Mouse (Mus musculus): ENCODE data around the gene Cxcl16. TPM values are rescaled to one million over a fixed set of nuclear protein-coding genes. Genes with fewer than 3 reads are reported as not detected.

The Cxcl16 gene
- total and polyA plus RNA-seq, 3 experiments = not detected

DNA sequence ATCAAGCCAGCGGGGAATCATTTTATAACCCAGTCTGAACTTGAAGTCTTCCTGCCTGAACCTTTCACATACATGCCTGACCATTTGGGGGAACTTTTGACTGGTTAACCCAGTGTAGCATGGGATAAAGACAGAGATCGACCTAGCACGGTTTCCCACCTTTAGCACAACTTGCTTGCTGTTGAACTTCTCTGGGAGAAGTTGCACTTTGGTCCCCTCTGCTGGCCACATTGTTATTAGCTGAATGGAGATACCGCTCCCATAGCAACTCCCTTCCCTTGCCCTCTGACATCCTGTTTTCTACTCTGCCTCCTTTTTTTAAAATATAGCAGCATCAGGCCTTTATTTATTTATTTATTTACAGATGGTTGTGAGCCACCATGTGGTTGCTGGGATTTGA, 46.6 kb upstream of the Cxcl16 start:
- Histone ChIP-seq H3K27me3 (ENCODE audit: control insufficient read depth in 1 of 2, insufficient read depth in 2 of 2, low read length in 2 of 2) (peaks cover 9 to 15% of the 10 kb centered on the region in 2 experiments), H3K79me2 (ENCODE audit: control insufficient read depth, insufficient read depth, low read length, poor library complexity) (no peaks in the 10 kb centered on the region), H3K4me3 (ENCODE audit: control insufficient read depth in 1 of 2, insufficient read depth in 1 of 2, low read depth in 2 of 2, low read length in 2 of 2) (peak overlapping the region; percentile 55 to 65), H3K4me1 (ENCODE audit: control insufficient read depth in 1 of 2, insufficient read depth in 2 of 2, low read length in 2 of 2) (peaks cover 0 to 18% of the 10 kb centered on the region in 2 experiments; a peak in 2 of 4 replicates), H3K9ac (ENCODE audit: control insufficient read depth, low read depth, low read length, poor library complexity, severe bottlenecking) (peak overlapping the region; percentile 50; the same call in 1 of the 2 replicates), H3K9me3 (replicated peaks; ENCODE audit: insufficient read depth, low read length) (no peaks in the 10 kb centered on the region), H3K36me3 (ENCODE audit: control insufficient read depth in 1 of 2, insufficient read depth in 2 of 2, low read length in 2 of 2) (peaks cover 0 to 12% of the 10 kb centered on the region in 2 experiments; a peak in 2 of 4 replicates), H3K27ac (ENCODE audit: control insufficient read depth, low read depth, low read length) (no peak overlapping the region)
- peak; percentile 90 for DNase-seq (ENCODE audit: low read depth, low spot score)
- peak; percentile 80 for TF ChIP-seq SIN3A (IDR thresholded peaks at IDR 0.05; ENCODE audit: low read length)
- peak; percentile 77 for TF ChIP-seq JUND (IDR thresholded peaks at IDR 0.05; ENCODE audit: low read depth, low read length)
- TF ChIP-seq MYC (IDR thresholded peaks at IDR 0.05; ENCODE audit: low read depth, low read length) = 0 out of 2 replicates have a peak, but pooled peaks have one; percentile 41
- TF ChIP-seq HCFC1 (IDR thresholded peaks at IDR 0.05; ENCODE audit: low read depth, low read length) = 0 out of 2 replicates have a peak, but pooled peaks have one; percentile 30
- TF ChIP-seq CHD2 (IDR thresholded peaks at IDR 0.05; ENCODE audit: low read length) = no peak
- TF ChIP-seq GABPA (IDR thresholded peaks at IDR 0.05; ENCODE audit: low read depth, low read length) = no peak
- TF ChIP-seq ZKSCAN1 (IDR thresholded peaks at IDR 0.05; ENCODE audit: low read depth, low read length) = no peak
- no peak for TF ChIP-seq MEF2A (IDR thresholded peaks at IDR 0.05; ENCODE audit: extremely low read depth, insufficient replicate concordance, low read depth, low read length, poor library complexity, severe bottlenecking)
- TF ChIP-seq CHD1 (IDR thresholded peaks at IDR 0.05; ENCODE audit: low read depth, low read length) = no peak
- 0 out of 2 replicates have a peak, but pooled peaks have one; percentile 67 for TF ChIP-seq MAZ (IDR thresholded peaks at IDR 0.05; ENCODE audit: low read depth, low read length)
- no peak for TF ChIP-seq ETS1 (IDR thresholded peaks at IDR 0.05; ENCODE audit: low read depth, low read length)
- TF ChIP-seq USF2 (IDR thresholded peaks at IDR 0.05; ENCODE audit: borderline replicate concordance in 1 of 2, insufficient read depth in 1 of 2, low read depth in 1 of 2, low read length in 2 of 2) = no peak
- no peak for TF ChIP-seq RCOR1 (IDR thresholded peaks at IDR 0.05; ENCODE audit: low read depth, low read length)
- no peak for TF ChIP-seq NRF1 (IDR thresholded peaks at IDR 0.05; ENCODE audit: insufficient read depth, low read depth, low read length, poor library complexity, severe bottlenecking)
- peak; percentile 95 for TF ChIP-seq ZC3H11A (IDR thresholded peaks at IDR 0.05; ENCODE audit: low read depth, low read length)
- no peak for TF ChIP-seq POLR2AphosphoS2 (IDR thresholded peaks at IDR 0.05; ENCODE audit: low read length)
- no peak for TF ChIP-seq MYB (IDR thresholded peaks at IDR 0.05; ENCODE audit: low read depth, low read length)
- no peak for TF ChIP-seq POLR2AphosphoS5 (IDR thresholded peaks at IDR 0.05; ENCODE audit: borderline replicate concordance, low read depth, low read length)
- peak; percentile 67; the same call in 1 of the 2 replicates for TF ChIP-seq MAX (IDR thresholded peaks at IDR 0.05; ENCODE audit: low read length)
- 0 out of 4 replicates have a peak, but pooled peaks of 1 of the 2 experiments have one; percentile 19 for TF ChIP-seq EP300 (IDR thresholded peaks at IDR 0.05; ENCODE audit: low read depth in 1 of 2, low read length in 2 of 2)
- peak; percentile 63 to 94 (median 68) for TF ChIP-seq CTCF (IDR thresholded peaks at IDR 0.05 in 2 of 3, conservative IDR thresholded peaks at IDR 0.05 in 1 of 3; ENCODE audit: control insufficient read depth in 1 of 3, insufficient read depth in 1 of 3, low read depth in 2 of 3, low read length in 3 of 3, poor library complexity in 1 of 3, severe bottlenecking in 1 of 3)
- TF ChIP-seq ZMIZ1 (IDR thresholded peaks at IDR 0.05; ENCODE audit: low read depth, low read length) = no peak
- TF ChIP-seq TCF12 (IDR thresholded peaks at IDR 0.05; ENCODE audit: low read depth, low read length) = no peak
- 0 out of 2 replicates have a peak, but pooled peaks have one; percentile 3 for TF ChIP-seq GATA1 (IDR thresholded peaks at IDR 0.05; ENCODE audit: low read depth, low read length)
- no peak for TF ChIP-seq USF1 (IDR thresholded peaks at IDR 0.05; ENCODE audit: low read depth, low read length)
- TF ChIP-seq MAFK (IDR thresholded peaks at IDR 0.05; ENCODE audit: borderline replicate concordance, low read depth, low read length) = no peak
- TF ChIP-seq ZNF384 (IDR thresholded peaks at IDR 0.05; ENCODE audit: low read depth, low read length) = peak; percentile 66
- TF ChIP-seq NELFE (IDR thresholded peaks at IDR 0.05; ENCODE audit: low read depth, low read length) = no peak
- no peak for TF ChIP-seq UBTF (IDR thresholded peaks at IDR 0.05; ENCODE audit: borderline replicate concordance, insufficient read depth, low read depth, low read length)
- peak; percentile 48; the same call in 1 of the 2 replicates for TF ChIP-seq MXI1 (IDR thresholded peaks at IDR 0.05; ENCODE audit: low read depth, low read length)
- peak; percentile 97 for TF ChIP-seq SMC3 (IDR thresholded peaks at IDR 0.05; ENCODE audit: low read depth, low read length)
- no peak for TF ChIP-seq TAL1 (IDR thresholded peaks at IDR 0.05; ENCODE audit: low read length)
- TF ChIP-seq TBP (IDR thresholded peaks at IDR 0.05; ENCODE audit: low read depth, low read length) = peak; percentile 26; the same call in 1 of the 2 replicates
- no peak for TF ChIP-seq E2F4 (IDR thresholded peaks at IDR 0.05; ENCODE audit: borderline replicate concordance, low read depth, low read length)
- TF ChIP-seq RAD21 (IDR thresholded peaks at IDR 0.05; ENCODE audit: low read depth, low read length) = peak; percentile 89
- no peak for TF ChIP-seq POLR2A (IDR thresholded peaks at IDR 0.05; ENCODE audit: control insufficient read depth in 1 of 2, insufficient read depth in 1 of 2, low read depth in 1 of 2, low read length in 2 of 2, poor library complexity in 1 of 2)
- TF ChIP-seq BHLHE40 (IDR thresholded peaks at IDR 0.05; ENCODE audit: borderline replicate concordance, low read depth, low read length) = 0 out of 2 replicates have a peak, but pooled peaks have one; percentile 18
